Mouse (Mus musculus) brain, embryonic 14.5 days (tissue): ENCODE results near the gene Ctnna2.

Experiments used
- CTCF ChIP-seq: fragments of 200-500 bp; IDR thresholded peaks from 2 replicates; pipeline ENCODE4 v1.5.1; 2012; ENCODE audit warnings: inconsistent platforms, mild to moderate bottlenecking, moderate library complexity, borderline replicate concordance; ENCODE audit not compliant: insufficient read depth, insufficient read length; ENCODE audit errors: extremely low read depth
- POLR2A ChIP-seq: fragments of 200-500 bp; IDR thresholded peaks from 2 replicates; pipeline ENCODE4 v1.6.1; 2012; ENCODE audit warnings: mild to moderate bottlenecking, inconsistent platforms, borderline replicate concordance; ENCODE audit not compliant: poor library complexity, insufficient read depth, insufficient read length, severe bottlenecking; ENCODE audit errors: extremely low read depth

GRCm38 (mm10) chr6:77025066-77025465 lies 954.4 kb downstream of the Ctnna2 start:
- TF ChIP-seq CTCF = no peak
- no peak for TF ChIP-seq POLR2A
